Mouse (Mus musculus): ENCODE results near the gene Kcna3. TPM values are rescaled to one million over a fixed set of nuclear protein-coding genes. Genes with fewer than 3 reads are reported as not detected.

The Kcna3 gene
- polyA plus RNA-seq (2015; fragmentation: Illumina TruSeq; extraction: RNeasy Lipid Tissue Mini Kit (QIAGEN cat#74804); ENCODE audit: insufficient read depth, low replicate concordance): 11.1 TPM

GRCm38 (mm10) chr3:107035521-107036457, at the start of gene Kcna3:
Gene Kcna3 (plus strand): TSS chr3:107036169.

Other genes starting within 250 kb of the Kcna3 start
- gene Cd53, start 246.0 kb upstream of the Kcna3 start, polyA plus RNA-seq (2015; fragmentation: Illumina TruSeq; extraction: RNeasy Lipid Tissue Mini Kit (QIAGEN cat#74804); ENCODE audit: insufficient read depth, low replicate concordance): 781 TPM
- not detected for gene Olfr266, start 209.9 kb upstream of the Kcna3 start, polyA plus RNA-seq (2015; fragmentation: Illumina TruSeq; extraction: RNeasy Lipid Tissue Mini Kit (QIAGEN cat#74804); ENCODE audit: insufficient read depth, low replicate concordance)
- 10.8 TPM for gene Kcna2, start 65.0 kb downstream of the Kcna3 start, polyA plus RNA-seq (2015; fragmentation: Illumina TruSeq; extraction: RNeasy Lipid Tissue Mini Kit (QIAGEN cat#74804); ENCODE audit: insufficient read depth, low replicate concordance)
- gene Kcna10, start 146.9 kb downstream of the Kcna3 start, polyA plus RNA-seq (2015; fragmentation: Illumina TruSeq; extraction: RNeasy Lipid Tissue Mini Kit (QIAGEN cat#74804); ENCODE audit: insufficient read depth, low replicate concordance): not detected
- gene Cym, start 185.6 kb downstream of the Kcna3 start, polyA plus RNA-seq (2015; fragmentation: Illumina TruSeq; extraction: RNeasy Lipid Tissue Mini Kit (QIAGEN cat#74804); ENCODE audit: insufficient read depth, low replicate concordance): 0.33 TPM
- not detected for gene A630076J17Rik, start 194.4 kb downstream of the Kcna3 start, polyA plus RNA-seq (2015; fragmentation: Illumina TruSeq; extraction: RNeasy Lipid Tissue Mini Kit (QIAGEN cat#74804); ENCODE audit: insufficient read depth, low replicate concordance)
- not detected for gene Prok1, start 203.5 kb downstream of the Kcna3 start, polyA plus RNA-seq (2015; fragmentation: Illumina TruSeq; extraction: RNeasy Lipid Tissue Mini Kit (QIAGEN cat#74804); ENCODE audit: insufficient read depth, low replicate concordance)
- 145 TPM for gene Lamtor5, start 242.7 kb downstream of the Kcna3 start, polyA plus RNA-seq (2015; fragmentation: Illumina TruSeq; extraction: RNeasy Lipid Tissue Mini Kit (QIAGEN cat#74804); ENCODE audit: insufficient read depth, low replicate concordance)

Measured in spleen, adult 10 weeks (tissue).